Mouse (Mus musculus) liver, embryonic 13.5 days (tissue): Measurements from ENCODE around the gene Znrf3. TPM values are rescaled to one million over a fixed set of nuclear protein-coding genes. Genes with fewer than 3 reads are reported as not detected.
"Not testable (repeated sequence)": the region's sequence is repeated elsewhere in the genome, so short reads cannot be mapped to it uniquely, and the experiment has no call there.

Experiments
- ATAC-seq: fragments of 200-750 bp; cut with Nextera tagmentation; 2 replicates; pipeline ENCODE4 v1.8.0; 2017; ENCODE audit warnings: low read depth, mild to moderate bottlenecking, moderate number of reproducible peaks, moderate library complexity
- DNase-seq: peaks from one replicate; pipeline ENCODE4 v3.0.0; 2022
- H3K27ac ChIP-seq: fragments of 300-500 bp; sonication (generic); 2 replicates; pipeline ENCODE4 v1.5.1; 2015; ENCODE audit warnings: moderate library complexity, mild to moderate bottlenecking, inconsistent platforms
- H3K27me3 ChIP-seq: fragments of 300-500 bp; sonication (generic); 2 replicates; pipeline ENCODE4 v1.6.1; 2015; ENCODE audit warnings: mild to moderate bottlenecking, inconsistent platforms
- H3K36me3 ChIP-seq: fragments of 300-500 bp; sonication (generic); 2 replicates; pipeline ENCODE4 v1.6.1; 2015; ENCODE audit warnings: mild to moderate bottlenecking, inconsistent platforms
- H3K4me1 ChIP-seq: fragments of 300-500 bp; sonication (generic); replicated peaks from 2 replicates; pipeline ENCODE4 v1.6.1; 2015; ENCODE audit warnings: inconsistent platforms
- H3K4me2 ChIP-seq: fragments of 300-500 bp; sonication (generic); 2 replicates; pipeline ENCODE4 v1.6.1; 2015; ENCODE audit warnings: inconsistent platforms, mild to moderate bottlenecking, moderate library complexity
- H3K4me3 ChIP-seq: fragments of 300-500 bp; sonication (generic); replicated peaks from 2 replicates; pipeline ENCODE4 v1.5.1; 2015; ENCODE audit warnings: mild to moderate bottlenecking, inconsistent platforms
- H3K9ac ChIP-seq: fragments of 300-500 bp; sonication (generic); 2 replicates; pipeline ENCODE4 v1.6.1; 2015; ENCODE audit warnings: mild to moderate bottlenecking, inconsistent platforms
- H3K9me3 ChIP-seq: fragments of 300-500 bp; sonication (generic); replicated peaks from 2 replicates; pipeline ENCODE4 v1.6.1; 2016; ENCODE audit warnings: inconsistent platforms
- WGBS: fragments of 180-500 bp; shearing (Covaris S2); methylation state at CpG from one replicate; pipeline ENCODE4 v1.1.7; 2015; ENCODE audit not compliant: insufficient replicate concordance; 5-methylcytosine and 5-hydroxymethylcytosine counted together
- polyA plus RNA-seq: library from polyadenylated mRNA; unstranded; fragments of >200 nt; fragmentation: Nextera tagmentation; extraction: Ambion mirVana; gene quantifications from 2 replicates; pipeline ENCODE4 v1.2.1, GENCODE M21; 2015

Gene Znrf3
- polyA plus RNA-seq = 4.1 and 4.6 TPM in 2 replicates

GRCm38 (mm10) chr11:5444599-5445451 lies at the start of gene Znrf3:
Gene Znrf3 (minus strand): TSS chr11:5444847.
- peak within 1 kb of the TSS; percentile 82 for H3K4me3 ChIP-seq
- H3K9ac ChIP-seq = peak within 1 kb of the TSS; percentile 86
- DNase-seq = peak; percentile 84
- WGBS = under 1% methylated on average over 91 of the region's 106 CpGs
- peak within 1 kb of the TSS; percentile 100 for H3K4me2 ChIP-seq
- H3K36me3 ChIP-seq = no peaks in the 10 kb centered on the region
- no peaks in the 10 kb centered on the region for H3K9me3 ChIP-seq
- H3K27me3 ChIP-seq = peaks cover 17% of the 10 kb centered on the region
- peak; percentile 89 for ATAC-seq
- peaks cover 46% of the 10 kb centered on the region for H3K4me1 ChIP-seq
- H3K27ac ChIP-seq = peak within 1 kb of the TSS; percentile 64

- H3K4me1 ChIP-seq = peaks cover 5% of the 10 kb centered on the region; the same call in 1 of the 2 replicates
- no peaks in the 10 kb centered on the region for H3K9me3 ChIP-seq
- ATAC-seq (no peak), DNase-seq (no peak)
- H3K36me3 ChIP-seq = no peaks in the 10 kb centered on the region
- no peaks in the 10 kb centered on the region for H3K27me3 ChIP-seq
- H3K27ac ChIP-seq = no peak overlapping the region
- 55% methylated on average over 2 of the region's 2 CpGs for WGBS
- no peak overlapping the region for H3K4me2 ChIP-seq
- H3K4me3 ChIP-seq = no peak overlapping the region
- no peak overlapping the region for H3K9ac ChIP-seq
Observed at GRCm38 (mm10) chr11:5493869-5494268, 49.2 kb upstream of the Znrf3 start.

GRCm38 (mm10) chr11:5491912-5492311 lies 47.3 kb upstream of the Znrf3 start:
- WGBS = 61% methylated on average over 7 of the region's 7 CpGs
- H3K4me1 ChIP-seq = peaks cover 2% of the 10 kb centered on the region; the same call in 1 of the 2 replicates
- no peak overlapping the region for H3K4me3 ChIP-seq
- DNase-seq = no peak
- no peaks in the 10 kb centered on the region for H3K36me3 ChIP-seq
- no peak overlapping the region for H3K4me2 ChIP-seq
- no peaks in the 10 kb centered on the region for H3K9me3 ChIP-seq
- H3K27me3 ChIP-seq = no peaks in the 10 kb centered on the region
- H3K9ac ChIP-seq = no peak overlapping the region
- no peak for ATAC-seq
- no peak overlapping the region for H3K27ac ChIP-seq

- Histone ChIP-seq H3K9ac (no peak overlapping the region), H3K4me1 (peaks cover 7% of the 10 kb centered on the region), H3K27me3 (no peaks in the 10 kb centered on the region), H3K9me3 (no peaks in the 10 kb centered on the region), H3K27ac (no peak overlapping the region; the same call in 1 of the 2 replicates), H3K36me3 (no peaks in the 10 kb centered on the region), H3K4me3 (no peak overlapping the region), H3K4me2 (no peak overlapping the region)
- 0 out of 2 replicates have a peak, but pooled peaks have one; percentile 16 for ATAC-seq
- DNase-seq = no peak
- WGBS = 70% methylated on average over 10 of the region's 10 CpGs
Observed at GRCm38 (mm10) chr11:5490989-5491656, 46.5 kb upstream of the Znrf3 start.

GRCm38 (mm10) chr11:5489433-5489832 lies 44.8 kb upstream of the Znrf3 start:
- WGBS = 75% methylated on average over 10 of the region's 10 CpGs
- H3K36me3 ChIP-seq = not testable (repeated sequence)

GRCm38 (mm10) chr11:5485193-5486011 lies 40.8 kb upstream of the Znrf3 start:
- Histone ChIP-seq H3K4me1 (peaks cover 12% of the 10 kb centered on the region), H3K27ac (peak overlapping the region; percentile 64), H3K4me2 (peak overlapping the region; percentile 76), H3K36me3 (no peaks in the 10 kb centered on the region), H3K9ac (peak overlapping the region; percentile 75), H3K4me3 (peak overlapping the region; percentile 61), H3K9me3 (no peaks in the 10 kb centered on the region), H3K27me3 (no peaks in the 10 kb centered on the region)
- DNase-seq = peak; percentile 74
- ATAC-seq = peak; percentile 73
- 8% methylated on average over 15 of the region's 15 CpGs for WGBS

More at GRCm38 (mm10) chr11:5489433-5489832, 44.8 kb upstream of the Znrf3 start:
- not testable (repeated sequence) for ATAC-seq, H3K9me3 ChIP-seq, H3K4me2 ChIP-seq, H3K4me3 ChIP-seq, DNase-seq, H3K27ac ChIP-seq, H3K9ac ChIP-seq, H3K27me3 ChIP-seq
- H3K4me1 ChIP-seq = peaks cover 14% of the 10 kb centered on the region

- peaks cover 12% of the 10 kb centered on the region for H3K4me1 ChIP-seq
- H3K9me3 ChIP-seq = no peaks in the 10 kb centered on the region
- H3K4me2 ChIP-seq = no peak overlapping the region
- H3K36me3 ChIP-seq = no peaks in the 10 kb centered on the region
- ATAC-seq = no peak
- no peak for DNase-seq
- H3K4me3 ChIP-seq = no peak overlapping the region
- H3K9ac ChIP-seq = no peak overlapping the region
- WGBS = 78% methylated on average over 13 of the region's 13 CpGs
- H3K27ac ChIP-seq = no peak overlapping the region
- H3K27me3 ChIP-seq = no peaks in the 10 kb centered on the region
Observed at GRCm38 (mm10) chr11:5482581-5482980, 37.9 kb upstream of the Znrf3 start.

- Histone ChIP-seq H3K27ac (no peak overlapping the region), H3K9me3 (no peaks in the 10 kb centered on the region), H3K4me3 (no peak overlapping the region), H3K9ac (no peak overlapping the region), H3K36me3 (no peaks in the 10 kb centered on the region), H3K27me3 (no peaks in the 10 kb centered on the region), H3K4me2 (no peak overlapping the region), H3K4me1 (no peaks in the 10 kb centered on the region)
- ATAC-seq = no peak
- DNase-seq = no peak
- 77% methylated on average over 3 of the region's 3 CpGs for WGBS
Observed at GRCm38 (mm10) chr11:5478831-5479230, 34.2 kb upstream of the Znrf3 start.

GRCm38 (mm10) chr11:5478193-5478592 lies 33.5 kb upstream of the Znrf3 start:
- H3K9ac ChIP-seq = no peak overlapping the region
- no peaks in the 10 kb centered on the region for H3K4me1 ChIP-seq
- no peak overlapping the region for H3K4me2 ChIP-seq
- H3K27ac ChIP-seq = no peak overlapping the region
- no peaks in the 10 kb centered on the region for H3K9me3 ChIP-seq
- no peaks in the 10 kb centered on the region for H3K36me3 ChIP-seq
- no peaks in the 10 kb centered on the region for H3K27me3 ChIP-seq
- no peak for ATAC-seq
- no peak overlapping the region for H3K4me3 ChIP-seq
- DNase-seq = no peak
- 55% methylated on average over 7 of the region's 7 CpGs for WGBS

GRCm38 (mm10) chr11:5476806-5477205 lies 32.2 kb upstream of the Znrf3 start:
- Histone ChIP-seq H3K27me3 (no peaks in the 10 kb centered on the region), H3K4me2 (no peak overlapping the region), H3K36me3 (no peaks in the 10 kb centered on the region), H3K4me1 (no peaks in the 10 kb centered on the region), H3K4me3 (no peak overlapping the region), H3K9ac (no peak overlapping the region), H3K9me3 (no peaks in the 10 kb centered on the region), H3K27ac (no peak overlapping the region)
- 67% methylated on average over 4 of the region's 4 CpGs for WGBS
- DNase-seq (no peak), ATAC-seq (no peak)
